Mouse (Mus musculus) retina, adult 2 months (tissue): ENCODE measurements at regions not wholly inside any gene's neighbourhood (a gene's known extent, or its start where the extent isn't known, plus 50 kb on each side); places are given as distances from the start of the nearest gene placed in this dataset.

Experiments used
- DNase-seq: peaks from one replicate; pipeline ENCODE4 v3.0.0-alpha.2; 2012; ENCODE audit warnings: low read depth, low spot score

DNA sequence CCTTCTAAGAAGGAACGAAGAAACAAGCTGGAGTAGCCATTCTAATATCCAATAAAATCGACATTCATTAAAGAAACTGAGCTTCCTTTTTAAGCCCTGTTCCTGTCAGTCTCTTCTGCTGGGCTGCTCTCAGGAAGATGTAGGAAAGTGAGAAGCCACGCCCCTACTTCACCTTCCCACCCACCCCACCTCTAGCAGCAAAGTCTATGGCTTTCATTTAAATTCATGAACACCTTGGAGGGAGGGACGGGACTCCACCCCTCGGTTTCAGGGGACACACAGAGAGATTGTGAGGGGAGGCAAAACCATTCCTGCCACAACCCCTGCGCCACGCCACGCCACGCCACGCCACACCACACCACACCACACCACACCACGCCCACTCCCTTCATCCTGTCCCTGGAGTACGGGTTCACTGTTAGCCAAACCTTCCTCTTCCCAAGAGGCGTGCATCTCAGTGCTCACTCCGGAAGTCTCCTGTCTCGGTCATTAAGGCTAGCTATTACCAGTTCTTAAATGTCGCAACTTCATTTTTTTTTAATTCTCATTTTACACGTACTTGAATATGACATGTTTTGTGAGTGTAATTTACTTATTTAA, 132.0 kb upstream of the Mkln1 start:
- DNase-seq = no peak

DNA sequence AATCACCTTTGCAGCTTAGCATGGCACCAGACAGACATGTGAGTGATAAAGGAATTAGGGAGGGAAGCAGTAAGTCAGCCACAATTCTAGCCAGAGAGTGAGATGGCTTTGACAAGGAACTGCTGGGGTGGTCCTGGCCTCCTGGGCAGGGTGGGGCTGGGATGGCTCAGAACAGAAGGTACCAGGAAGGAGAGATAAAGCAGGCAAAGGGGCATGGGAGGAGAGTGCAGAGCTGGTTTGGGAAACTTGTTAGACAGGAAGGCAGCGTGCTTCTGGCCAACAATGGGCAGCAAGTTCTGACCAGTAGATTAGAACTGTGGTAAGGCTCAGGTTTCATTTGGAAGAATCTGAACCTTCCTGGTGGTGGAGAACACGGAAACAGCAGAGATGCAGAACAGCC, 130.5 kb upstream of the Mkln1 start:
- no peak for DNase-seq

DNA sequence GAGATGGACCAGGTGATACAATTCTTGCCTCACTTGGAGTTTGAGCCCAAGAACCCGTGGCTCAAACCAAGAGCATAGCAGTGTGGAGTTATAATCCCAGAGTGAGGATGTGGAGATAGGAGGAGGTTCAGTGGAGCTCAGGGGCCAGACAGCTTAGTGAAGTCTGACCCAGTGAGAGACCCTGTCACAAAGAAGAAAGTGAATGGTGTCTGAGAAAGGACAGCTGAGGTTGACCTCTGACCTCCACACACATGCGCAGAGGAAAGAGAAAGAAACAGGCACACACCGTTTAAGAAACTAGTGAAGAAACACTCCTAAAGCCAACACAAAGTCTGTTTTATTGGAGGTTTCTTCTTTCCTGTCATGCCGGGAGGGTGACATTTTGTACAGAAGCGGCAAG, 124.7 kb upstream of the Mkln1 start:
- DNase-seq = no peak

DNA sequence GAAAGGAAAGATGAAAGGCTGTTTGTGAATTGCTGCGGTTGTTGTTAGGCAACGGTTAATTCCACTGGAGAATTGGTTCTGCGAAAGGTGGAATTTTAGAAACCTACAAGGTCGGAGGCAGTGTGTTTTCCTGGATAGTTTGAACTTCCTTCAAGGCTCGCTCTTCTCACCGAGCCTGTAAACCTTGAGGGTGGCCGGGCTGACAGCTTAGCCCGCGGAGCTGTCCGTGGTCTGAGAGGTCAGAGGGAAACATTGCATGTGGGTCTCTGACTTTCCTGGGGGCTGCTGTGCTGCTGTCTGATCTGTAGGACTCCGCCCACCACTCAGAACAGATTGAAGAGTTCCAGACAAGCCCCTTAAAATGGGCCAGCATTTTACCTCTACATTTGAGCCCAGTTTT, 124.3 kb upstream of the Mkln1 start:
- DNase-seq = no peak

DNA sequence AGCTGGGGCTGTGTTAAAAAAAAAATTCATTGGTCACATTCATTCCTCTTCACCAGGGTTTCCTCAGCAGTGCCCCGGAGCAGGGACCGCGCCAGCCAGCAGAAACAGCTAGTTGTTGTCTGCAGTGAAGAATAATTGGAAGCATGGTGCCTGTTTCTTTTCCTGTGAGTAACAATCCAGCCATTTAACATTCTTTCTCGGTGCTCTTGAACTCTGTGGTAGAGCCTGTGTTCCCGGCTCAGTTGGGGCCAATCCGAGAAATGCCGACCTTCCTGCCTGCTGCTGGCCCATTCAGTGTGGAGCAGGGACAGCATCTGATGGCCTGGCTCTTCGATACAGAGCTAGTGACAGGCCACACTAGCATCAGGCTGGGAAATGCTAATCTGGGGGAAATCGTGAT, 120.7 kb upstream of the Mkln1 start:
- DNase-seq = no peak

DNA sequence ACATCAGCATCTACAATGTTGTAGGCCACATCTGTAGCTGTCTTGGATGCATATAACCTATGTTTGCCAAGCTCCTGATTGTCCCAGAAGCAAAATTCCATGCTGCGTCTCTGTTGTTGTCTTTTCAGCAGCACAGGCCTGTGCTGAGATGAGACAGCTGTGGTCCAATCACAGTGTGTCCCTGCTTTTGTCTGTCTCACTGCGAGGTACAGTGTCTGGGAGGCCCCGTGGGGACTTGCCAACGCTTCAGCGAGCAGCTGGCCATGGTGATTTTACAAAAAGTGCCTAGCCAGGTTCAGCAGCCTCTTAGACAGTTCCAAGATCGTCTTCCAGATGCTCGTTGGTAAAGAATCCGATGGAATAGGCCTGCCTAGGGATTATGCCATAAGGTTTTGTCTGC, 114.6 kb upstream of the Mkln1 start:
- no peak for DNase-seq

DNA sequence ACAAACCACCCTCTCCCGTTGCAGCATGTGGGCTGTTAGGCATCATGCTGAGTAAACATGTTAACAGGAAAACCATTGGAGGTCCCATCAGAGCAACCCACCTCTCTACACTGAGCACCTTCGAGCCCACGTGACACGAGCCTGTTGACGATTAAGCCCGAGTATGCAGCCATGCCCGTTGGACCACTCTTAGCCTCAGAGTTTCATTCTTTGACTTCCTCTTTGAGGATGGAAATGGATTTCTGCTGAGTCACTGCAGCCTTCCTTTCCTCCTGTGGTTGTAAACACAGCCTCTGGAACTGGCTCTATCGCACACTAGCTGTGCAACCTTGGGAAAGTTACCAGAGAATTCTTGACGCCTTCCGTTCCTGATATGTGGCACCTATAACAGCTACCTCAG, 114.1 kb upstream of the Mkln1 start:
- no peak for DNase-seq

DNA sequence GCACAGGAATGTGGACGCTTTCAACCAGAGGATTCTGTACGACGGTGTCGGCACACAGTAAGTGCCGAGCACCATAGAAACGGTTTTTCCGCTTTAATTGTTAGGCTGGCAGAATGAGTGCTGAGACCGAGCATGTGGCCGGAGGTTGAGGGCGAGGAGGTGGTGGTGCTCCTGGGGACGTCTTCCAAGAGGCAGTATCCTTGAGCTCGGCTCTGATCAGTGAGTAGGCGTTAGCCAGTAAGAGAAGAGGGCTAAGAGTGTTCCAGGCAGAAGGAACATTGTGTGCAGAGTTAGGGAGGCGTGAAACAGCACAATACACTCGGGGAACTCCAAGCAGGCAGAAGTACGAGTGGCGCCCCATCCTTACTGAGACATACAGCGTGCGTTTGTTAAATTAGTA, 113.5 kb upstream of the Mkln1 start:
- DNase-seq = no peak

DNA sequence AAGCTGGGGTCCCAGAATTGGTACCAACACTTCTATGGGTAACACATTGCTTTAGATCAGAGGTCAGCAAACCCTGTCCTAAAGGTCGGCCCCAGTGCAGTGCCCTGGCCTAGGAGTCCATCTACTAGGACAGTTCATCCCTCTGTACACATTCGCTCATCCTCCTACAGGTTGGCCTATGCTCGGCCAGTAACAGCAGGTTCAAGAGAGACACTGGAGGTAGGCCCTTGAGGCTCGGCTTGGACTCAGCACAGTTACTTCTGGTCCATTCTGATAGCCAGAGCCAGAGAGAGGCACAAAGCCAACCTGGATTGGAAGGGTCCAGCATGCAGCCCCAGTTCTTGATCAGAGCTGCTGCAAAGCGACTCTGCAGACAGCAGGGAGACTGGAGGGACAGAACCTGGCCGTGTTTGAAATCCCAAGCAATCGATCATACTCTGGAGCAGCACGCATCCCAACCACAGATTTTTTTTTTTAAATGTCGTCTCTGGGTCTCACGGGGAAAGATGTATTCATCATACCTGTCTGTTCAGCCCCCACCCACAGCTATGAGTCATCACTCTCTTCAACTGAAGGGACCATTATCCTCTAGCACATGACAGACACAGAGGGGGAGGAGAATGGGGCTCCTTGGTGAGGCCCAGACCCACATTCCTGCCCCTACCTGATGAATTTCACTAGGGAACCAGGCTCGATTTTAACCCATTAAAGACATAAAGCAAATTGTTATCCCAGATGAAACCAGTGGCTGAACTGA, 112.4 kb upstream of the Mkln1 start:
- DNase-seq = no peak

DNA sequence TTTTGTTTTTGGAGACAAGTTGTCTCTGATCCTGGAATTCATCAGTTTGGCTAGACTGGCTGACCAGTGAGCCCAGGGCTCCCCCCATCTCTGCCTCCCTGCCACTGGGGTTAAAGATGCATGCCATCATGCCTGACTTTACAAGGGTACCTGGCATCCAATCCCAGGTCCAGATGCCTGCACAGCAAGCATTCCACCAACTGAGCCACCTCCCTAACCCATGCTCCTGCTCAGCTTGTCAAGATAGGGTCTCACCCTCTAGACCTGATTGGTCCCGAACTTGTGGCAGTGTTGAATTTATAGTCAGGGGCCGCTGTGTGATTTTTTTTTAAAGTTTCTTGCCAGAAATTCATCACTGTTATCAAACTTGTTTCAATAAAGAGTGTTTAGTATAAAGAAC, 111.4 kb upstream of the Mkln1 start:
- DNase-seq = no peak

DNA sequence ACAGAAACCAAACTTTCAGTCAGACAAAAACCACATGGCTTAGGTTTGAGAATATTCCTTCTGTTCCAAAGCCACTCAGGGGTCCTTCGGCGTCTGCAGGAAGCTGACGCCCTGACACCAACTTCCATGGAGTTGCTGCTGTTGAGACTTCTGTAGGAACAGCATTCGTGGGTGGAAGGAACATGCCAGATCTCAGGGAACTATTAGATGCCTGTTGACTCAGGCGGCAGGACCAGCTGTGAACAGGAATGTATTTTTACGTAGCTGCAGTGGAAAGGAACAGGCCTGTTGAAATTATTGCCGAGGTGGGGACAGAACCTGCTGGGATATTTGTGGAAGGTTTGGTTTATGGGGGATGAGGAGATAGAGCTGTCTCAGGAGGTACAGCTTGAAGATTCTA, 110.8 kb upstream of the Mkln1 start:
- no peak for DNase-seq

DNA sequence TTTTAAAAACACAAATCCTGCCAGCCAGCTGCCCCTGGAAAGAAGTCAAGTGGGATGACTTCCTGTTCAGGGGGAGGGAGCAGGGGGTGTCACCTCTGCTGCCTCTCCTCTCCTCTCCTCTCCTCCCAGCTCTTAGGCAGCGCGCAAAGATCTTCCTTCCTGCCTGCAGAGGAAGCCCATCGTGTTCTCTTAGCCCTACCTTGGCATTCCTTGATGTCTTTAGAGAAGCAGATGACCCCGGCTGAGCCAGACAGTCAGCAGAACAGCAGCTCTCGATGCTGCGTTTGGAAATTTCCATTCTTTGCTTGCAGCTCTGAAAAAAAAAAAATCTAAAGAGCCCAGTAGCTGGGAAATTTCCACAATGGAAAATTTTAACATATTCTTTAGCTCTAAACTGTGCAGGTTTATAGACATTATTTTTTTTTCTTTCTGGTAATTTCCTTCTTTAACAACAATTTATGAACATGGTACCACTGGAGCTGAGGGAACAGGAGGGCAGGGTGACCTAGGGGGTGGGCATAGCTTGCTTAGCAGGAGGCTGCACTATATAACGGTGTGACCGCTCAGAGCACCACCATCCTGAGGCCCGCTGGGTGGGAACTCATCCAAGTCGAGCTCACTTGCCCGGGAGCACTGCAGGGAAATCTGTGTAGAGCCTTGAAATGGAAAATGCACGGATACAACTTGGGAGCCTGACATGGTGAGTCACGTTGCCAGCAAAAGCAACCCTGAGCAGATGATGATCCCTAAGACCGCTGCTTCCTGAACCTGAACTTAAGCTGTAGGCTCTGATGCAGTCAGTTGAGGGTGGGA, 109.9 kb upstream of the Mkln1 start:
- no peak for DNase-seq

DNA sequence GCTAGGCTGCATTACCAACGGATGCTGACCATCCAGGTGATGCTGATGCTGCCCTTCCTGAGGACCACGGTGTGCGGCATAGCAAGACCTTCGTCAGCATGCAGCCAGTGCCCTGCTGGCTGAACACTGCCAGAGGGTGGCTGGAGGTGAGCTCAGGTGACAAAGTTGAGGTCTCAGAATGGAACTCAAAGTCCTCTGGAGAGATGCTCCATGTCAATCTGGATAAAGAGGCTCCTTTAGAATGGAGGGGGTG, 109.4 kb upstream of the Mkln1 start:
- no peak for DNase-seq

DNA sequence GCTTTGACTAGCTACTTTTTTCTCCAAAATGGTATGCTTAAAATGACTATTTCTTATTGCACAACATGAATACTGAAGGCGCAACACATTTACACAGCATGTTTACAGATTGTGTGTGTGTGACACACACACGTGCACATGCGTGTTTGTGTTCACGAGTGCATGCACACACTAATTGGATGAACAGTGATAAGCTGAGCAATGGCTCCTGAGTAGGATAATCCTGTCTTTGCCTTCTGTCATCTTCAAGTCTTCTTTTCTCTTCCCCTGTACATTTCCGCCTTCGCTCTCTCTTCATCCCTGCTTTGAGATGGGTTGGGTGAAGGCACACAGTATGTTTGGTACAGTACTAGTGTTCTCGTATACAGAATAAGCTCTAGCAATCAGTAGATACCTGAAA, 106.5 kb upstream of the Mkln1 start:
- peak; percentile 44 for DNase-seq

DNA sequence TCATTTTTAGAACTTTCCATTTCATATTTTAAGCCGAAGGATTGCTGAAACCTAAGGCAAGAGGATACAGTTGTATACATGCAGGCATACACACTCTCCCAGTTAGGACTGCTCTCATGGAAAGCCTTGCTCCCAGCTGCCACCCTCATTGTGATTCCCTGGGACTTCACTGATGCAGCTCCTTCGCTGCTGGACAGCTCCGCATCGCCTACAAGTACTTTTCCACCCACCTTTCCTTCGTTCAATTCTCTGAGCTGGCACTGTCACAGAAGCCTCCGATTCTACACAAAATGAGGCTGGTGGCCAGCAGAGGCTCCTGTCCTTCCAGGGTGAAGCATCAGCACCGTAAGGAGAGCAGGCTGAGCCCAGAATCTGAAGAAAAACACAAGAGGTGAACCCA, 105.5 kb upstream of the Mkln1 start:
- no peak for DNase-seq

DNA sequence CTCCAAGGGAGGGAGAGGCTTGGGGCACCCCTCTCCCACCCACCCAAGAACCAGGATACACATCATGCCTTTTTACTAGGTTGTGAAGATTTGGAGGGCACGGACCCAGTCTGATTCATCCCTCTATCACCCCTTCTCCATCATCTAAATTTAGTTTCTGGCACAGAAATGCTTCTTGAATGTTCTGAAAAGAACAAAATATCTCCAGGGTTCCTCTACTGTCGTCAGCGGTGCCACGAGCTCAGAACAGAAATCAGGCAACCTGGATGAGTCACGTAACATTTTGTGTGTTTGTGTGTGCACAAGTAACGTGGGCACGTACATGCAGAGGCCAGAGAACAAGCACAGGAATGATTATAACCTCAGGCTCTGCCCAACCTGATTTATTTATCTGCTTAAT, 99.1 kb upstream of the Mkln1 start:
- DNase-seq = no peak

DNA sequence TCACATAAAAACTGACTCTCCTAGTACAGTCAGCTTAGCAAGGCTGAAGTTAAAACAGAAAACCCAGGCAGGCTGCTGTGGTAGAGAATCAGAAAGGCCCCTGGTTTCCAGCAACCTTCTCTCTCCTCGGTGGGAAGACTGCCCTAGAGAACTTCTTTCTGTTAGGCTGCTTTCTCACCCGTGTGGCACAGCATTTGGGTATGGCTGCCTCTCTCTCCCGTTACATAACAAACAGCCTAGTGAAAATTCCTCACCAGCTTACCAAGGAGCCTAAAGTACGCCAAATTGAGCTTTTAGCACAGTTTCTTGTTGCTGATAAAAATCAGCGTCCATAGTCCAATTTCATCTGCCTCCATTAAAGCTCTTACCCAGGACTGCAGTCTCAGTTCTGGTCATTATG, 92.8 kb upstream of the Mkln1 start:
- DNase-seq = no peak

DNA sequence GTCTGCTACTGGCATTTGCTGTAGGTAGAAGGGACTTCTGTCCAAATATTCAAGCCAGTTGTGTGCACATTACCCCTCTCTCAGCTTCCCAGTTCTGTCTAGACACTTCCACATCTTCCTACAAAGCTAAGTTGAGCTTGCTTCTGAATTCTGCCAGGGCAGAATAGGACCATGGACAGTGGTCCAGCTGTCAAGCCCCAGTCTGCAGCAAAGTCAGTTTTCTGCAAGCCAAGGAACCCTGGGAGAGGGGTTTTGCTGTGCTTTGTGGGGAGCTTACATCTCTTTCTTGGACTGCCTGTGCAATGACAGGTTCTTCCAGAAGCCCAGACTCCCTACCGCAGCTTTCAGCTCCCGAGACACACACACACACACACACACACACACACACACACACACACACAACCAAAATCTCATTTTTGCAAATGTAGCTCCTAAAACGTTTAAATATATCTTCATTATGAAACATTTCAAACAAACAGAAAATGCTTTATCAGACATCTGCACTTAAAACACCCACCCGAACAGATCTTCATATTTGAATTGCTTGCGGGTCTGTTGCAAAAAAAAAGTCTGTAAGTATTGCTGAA, 91.4 kb upstream of the Mkln1 start:
- no peak for DNase-seq

DNA sequence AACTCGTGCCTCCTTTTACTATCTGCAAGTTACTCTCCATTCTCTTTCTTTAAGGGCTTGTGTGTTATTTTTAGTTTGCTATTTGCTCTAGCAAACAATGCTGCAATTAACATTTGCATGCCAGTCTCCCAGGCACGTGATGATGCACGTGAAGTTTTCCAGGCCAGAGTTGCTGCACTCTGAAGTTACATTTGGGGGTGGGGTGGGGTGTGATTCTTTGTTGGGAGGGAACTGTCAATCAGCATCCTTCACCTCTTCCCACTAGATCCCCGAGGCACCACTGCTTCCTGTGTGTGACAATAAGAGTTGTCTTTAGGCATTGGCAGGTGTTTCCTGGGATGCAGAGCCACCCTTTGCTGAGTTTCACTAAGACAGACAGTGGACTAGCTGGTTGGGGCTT, 90.6 kb upstream of the Mkln1 start:
- DNase-seq = no peak

DNA sequence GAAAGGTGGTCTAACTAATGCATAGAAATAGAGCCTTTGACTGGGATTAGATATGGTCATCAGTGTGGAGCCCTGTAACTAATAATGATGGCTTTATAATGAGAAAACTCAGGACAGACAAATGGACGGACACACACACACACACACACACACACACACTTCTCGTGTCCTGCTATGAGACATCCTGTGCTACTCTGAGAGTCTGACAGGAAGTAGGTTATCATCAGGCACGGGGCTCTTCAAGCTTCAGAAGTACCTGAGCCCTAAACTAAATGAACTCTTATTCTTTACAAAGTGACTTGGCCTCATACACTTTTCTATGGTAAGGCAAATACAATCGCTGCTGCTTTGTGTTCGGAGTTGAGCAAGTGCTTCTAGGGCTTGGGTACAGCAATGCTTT, 87.9 kb upstream of the Mkln1 start:
- no peak for DNase-seq

DNA sequence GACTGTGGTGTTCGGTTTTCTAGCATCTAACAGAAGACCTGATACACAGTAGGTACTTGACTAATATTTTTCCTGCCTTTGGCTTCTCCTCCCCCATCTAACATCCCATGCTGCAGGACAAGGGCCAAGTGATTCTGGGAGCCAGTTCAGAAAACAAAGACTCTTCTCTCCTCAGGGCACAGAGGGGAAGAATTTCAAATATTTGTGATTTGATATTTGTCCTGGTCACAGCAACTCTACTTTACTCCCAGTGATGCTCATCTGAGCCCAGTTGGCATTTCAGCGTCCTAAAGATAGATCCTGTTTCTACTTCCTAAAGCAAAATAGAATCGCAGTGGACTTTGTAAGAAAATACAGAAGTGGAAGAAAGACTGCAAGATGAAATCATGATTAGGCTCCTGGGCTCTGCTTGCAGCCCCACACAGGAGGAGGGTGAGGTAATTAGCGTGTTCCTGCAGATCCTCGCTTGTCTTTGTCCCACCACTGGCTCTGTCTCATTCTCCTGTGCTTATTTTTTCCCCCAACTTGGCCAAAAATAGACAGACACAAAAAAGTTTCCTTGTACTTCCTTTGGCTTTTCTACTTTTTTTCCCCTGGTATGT, 84.6 kb upstream of the Mkln1 start:
- DNase-seq = no peak

DNA sequence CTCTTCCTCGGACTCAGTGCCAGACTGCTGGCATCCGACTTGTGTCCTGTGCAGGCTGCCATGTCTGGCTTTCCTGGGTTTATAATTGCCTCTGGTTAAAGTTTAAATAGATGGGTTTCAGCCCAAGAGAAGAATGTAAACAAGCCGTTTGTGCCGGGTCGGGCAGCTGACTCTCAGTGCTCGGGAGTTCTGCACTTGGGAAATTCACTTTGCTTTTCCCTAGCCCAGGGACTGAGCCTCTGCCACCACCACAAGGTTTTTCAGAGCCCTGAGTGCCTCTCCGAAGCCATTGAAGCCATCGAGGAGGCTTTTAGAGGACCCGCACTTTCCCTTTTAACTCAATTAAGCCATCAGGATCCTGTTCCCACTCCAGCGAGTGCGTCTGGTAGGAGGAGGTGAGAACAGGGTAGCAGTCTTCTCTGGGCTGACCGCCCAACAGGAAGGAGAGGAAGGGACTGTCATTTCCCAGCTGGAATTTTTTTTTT, 80.8 kb upstream of the Mkln1 start:
- no peak for DNase-seq
